Mouse (Mus musculus) C2C12 (cell line): Measurements from ENCODE around the gene Nob1. TPM values are rescaled to one million over a fixed set of nuclear protein-coding genes. Genes with fewer than 3 reads are reported as not detected.

ENCODE experiments used
- H3K27me3 ChIP-seq: one replicate; pipeline ENCODE4 v1.6.1; 2011; ENCODE audit not compliant: control insufficient read depth, insufficient read depth, insufficient read length
- H3K36me3 ChIP-seq: one replicate; pipeline ENCODE4 v1.6.1; 2011; ENCODE audit not compliant: control insufficient read depth, insufficient read depth
- H3K4me3 ChIP-seq: one replicate; pipeline ENCODE4 v1.5.1; 2011; ENCODE audit warnings: mild to moderate bottlenecking, control low read depth; ENCODE audit not compliant: poor library complexity, insufficient read depth, severe bottlenecking
- H3K79me2 ChIP-seq: one replicate; pipeline ENCODE4 v1.6.1; 2011; ENCODE audit not compliant: control insufficient read depth, insufficient read depth
- H3K79me3 ChIP-seq: one replicate; pipeline ENCODE4 v1.6.1; 2011; ENCODE audit warnings: low read depth, control low read depth
- H3ac ChIP-seq: one replicate; pipeline ENCODE3; 2011; ENCODE audit warnings: low read depth; ENCODE audit not compliant: control insufficient read depth, insufficient read length
- CEBPB ChIP-seq: IDR thresholded peaks from one replicate; pipeline ENCODE4 v1.6.1; 2011; ENCODE audit warnings: low read depth, mild to moderate bottlenecking, control low read depth, moderate library complexity
- CTCF ChIP-seq: IDR thresholded peaks from one replicate; pipeline ENCODE4 v1.5.1; 2011; ENCODE audit not compliant: control insufficient read depth, insufficient read depth, insufficient read length
- FOSL1 ChIP-seq: IDR thresholded peaks from one replicate; pipeline ENCODE4 v1.8.0; 2011; ENCODE audit warnings: mild to moderate bottlenecking, low read length; ENCODE audit not compliant: poor library complexity, insufficient read depth, severe bottlenecking
- MAX ChIP-seq: IDR thresholded peaks from one replicate; pipeline ENCODE4 v1.6.1; 2011; ENCODE audit warnings: mild to moderate bottlenecking, control low read depth
- MYOD1 ChIP-seq: IDR thresholded peaks from one replicate; pipeline ENCODE4 v1.6.1; 2011; ENCODE audit warnings: low read depth; ENCODE audit not compliant: control insufficient read depth, insufficient read length
- MYOG ChIP-seq: IDR thresholded peaks from one replicate; pipeline ENCODE4 v1.6.1; 2011; ENCODE audit not compliant: control insufficient read depth, insufficient read length; ENCODE audit errors: extremely low read depth
- USF1 ChIP-seq: IDR thresholded peaks from one replicate; pipeline ENCODE4 v1.6.1; 2011; ENCODE audit warnings: low read depth, mild to moderate bottlenecking, control low read depth, moderate library complexity
- polyA plus RNA-seq: library from polyadenylated mRNA; unstranded; fragments of >200 nt; fragmentation: generic; extraction: Trizol; gene quantifications from one replicate; pipeline ENCODE4 v1.2.1, GENCODE M21; 2012; ENCODE audit warnings: missing spikeins

Gene Nob1
- polyA plus RNA-seq, 1 experiment, result 94.5 TPM

DNA sequence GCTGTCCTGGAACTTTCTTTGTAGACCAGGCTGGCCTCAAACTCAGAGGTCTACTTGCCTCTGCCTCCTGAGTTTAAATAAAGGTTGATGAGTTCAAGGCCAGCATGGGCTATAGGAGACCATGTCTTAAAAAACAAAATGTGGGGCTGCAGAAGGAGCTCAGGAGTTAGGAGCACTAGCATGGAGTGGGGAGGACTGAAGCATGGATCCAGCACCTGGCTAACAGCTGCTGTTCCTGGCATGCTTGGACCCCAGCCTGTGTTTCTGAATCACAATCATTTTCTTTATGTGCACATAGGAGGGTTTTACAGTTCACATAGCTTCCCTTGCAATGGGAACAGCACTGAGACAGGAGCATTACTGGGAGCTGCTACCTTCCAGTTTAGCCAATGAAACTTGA lies 22.9 kb upstream of the Nob1 start:
- no peak for TF ChIP-seq FOSL1
- no peak for TF ChIP-seq MAX
- TF ChIP-seq CEBPB, result no peak
- TF ChIP-seq MYOG, result no peak
- no peak for TF ChIP-seq CTCF
- TF ChIP-seq USF1, result no peak
- TF ChIP-seq MYOD1, result no peak
- no peak overlapping the region for H3ac ChIP-seq

DNA sequence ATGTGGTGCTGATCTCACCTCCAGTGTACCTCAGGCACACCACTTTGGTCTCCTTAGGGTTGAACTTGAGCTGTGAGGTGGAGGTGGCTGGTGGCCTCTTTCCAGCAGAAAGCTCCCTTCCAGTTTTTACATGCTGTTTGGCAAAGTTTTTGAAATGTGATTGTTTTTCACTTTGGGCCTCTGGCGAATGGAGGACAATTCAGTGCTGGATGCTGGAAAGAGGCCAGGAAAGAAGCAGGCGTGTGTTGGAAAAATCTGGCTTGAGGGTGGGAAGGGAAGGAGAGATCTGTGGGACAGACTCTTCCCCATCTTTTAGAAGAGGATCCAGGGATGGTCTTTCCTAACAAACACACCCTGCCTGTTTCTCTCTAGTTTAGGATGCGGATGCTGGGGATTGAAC lies 19.8 kb upstream of the Nob1 start:
- Histone ChIP-seq H3K4me3 (no peak overlapping the region), H3K79me3 (no peaks in the 10 kb centered on the region), H3ac (no peak overlapping the region), H3K79me2 (peaks cover 21% of the 10 kb centered on the region), H3K36me3 (no peaks in the 10 kb centered on the region), H3K27me3 (no peaks in the 10 kb centered on the region)
- no peak for TF ChIP-seq MYOD1
- TF ChIP-seq USF1, result no peak
- no peak for TF ChIP-seq MYOG
- no peak for TF ChIP-seq FOSL1
- TF ChIP-seq MAX, result no peak
- TF ChIP-seq CTCF, result no peak
- no peak for TF ChIP-seq CEBPB

More for the DNA sequence above, 22.9 kb upstream of the Nob1 start:
- H3K79me3 ChIP-seq, result peaks cover 1% of the 10 kb centered on the region
- H3K4me3 ChIP-seq, result no peak overlapping the region
- no peaks in the 10 kb centered on the region for H3K27me3 ChIP-seq
- peaks cover 18% of the 10 kb centered on the region for H3K79me2 ChIP-seq
- H3K36me3 ChIP-seq, result no peaks in the 10 kb centered on the region

DNA sequence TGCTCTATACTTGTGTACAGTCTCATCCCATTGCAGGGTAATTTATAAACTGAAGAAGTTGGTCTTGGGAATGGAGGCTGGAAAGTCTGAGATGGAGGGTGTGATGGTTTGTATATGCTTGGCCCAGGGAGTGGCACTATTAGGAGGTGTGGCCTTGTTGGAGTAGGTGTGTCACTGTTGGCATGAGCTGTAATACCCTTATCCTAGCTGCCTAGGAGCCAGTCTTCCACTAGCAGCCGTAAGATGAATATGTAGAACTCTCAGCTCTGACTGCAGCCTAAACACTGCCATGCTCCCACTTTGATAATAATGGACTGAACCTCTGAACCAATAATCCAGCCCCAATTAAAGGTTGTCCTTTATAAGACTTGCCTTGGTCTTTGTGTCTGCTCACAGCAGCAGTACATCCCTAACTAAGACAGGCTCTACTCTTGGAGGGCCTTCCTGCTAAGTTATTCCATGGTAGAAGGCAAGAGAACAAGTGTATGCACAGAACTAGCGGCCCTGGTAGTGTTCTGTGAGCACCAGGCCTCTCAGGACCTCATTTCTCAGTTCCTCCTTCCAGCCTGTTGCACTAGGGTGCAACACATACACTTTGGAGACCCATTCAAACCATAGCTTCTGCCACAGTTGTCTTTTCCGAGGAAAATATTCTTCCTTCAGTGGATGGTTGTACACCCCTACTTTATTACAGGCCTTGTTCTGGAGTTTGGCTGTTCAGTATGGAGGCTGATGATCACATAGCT lies 15.2 kb upstream of the Nob1 start:
- H3K79me3 ChIP-seq, result no peaks in the 10 kb centered on the region
- no peaks in the 10 kb centered on the region for H3K36me3 ChIP-seq
- H3K27me3 ChIP-seq, result no peaks in the 10 kb centered on the region
- H3K4me3 ChIP-seq, result no peak overlapping the region
- TF ChIP-seq USF1, result no peak
- no peak for TF ChIP-seq MAX
- no peak for TF ChIP-seq MYOG
- TF ChIP-seq MYOD1, result no peak
- no peak for TF ChIP-seq CTCF
- TF ChIP-seq CEBPB, result no peak
- TF ChIP-seq FOSL1, result no peak
- H3ac ChIP-seq, result no peak overlapping the region
- H3K79me2 ChIP-seq, result peaks cover 45% of the 10 kb centered on the region

DNA sequence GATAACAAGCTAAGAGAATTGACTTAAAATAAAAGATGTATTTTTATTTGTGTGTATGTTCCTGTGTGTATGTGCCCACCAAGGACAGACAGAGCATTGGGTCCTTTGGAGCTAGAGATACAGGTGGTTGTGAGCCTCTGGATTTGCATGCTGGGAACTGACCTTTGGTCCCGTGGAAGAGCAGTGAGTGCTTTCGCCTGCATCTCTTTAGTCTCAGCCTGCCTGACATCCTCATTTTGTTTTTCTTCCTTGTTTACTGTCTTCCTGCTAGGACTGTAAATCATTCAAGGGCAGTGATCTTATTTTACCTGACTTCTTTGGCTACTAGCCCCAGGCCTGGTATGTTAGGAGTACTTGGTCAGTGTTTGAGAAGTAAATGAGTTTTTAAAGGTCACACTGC lies 12.9 kb upstream of the Nob1 start:
- no peak for TF ChIP-seq CTCF
- no peak for TF ChIP-seq FOSL1
- no peak for TF ChIP-seq MAX
- TF ChIP-seq MYOD1, result no peak
- TF ChIP-seq CEBPB, result no peak
- no peak for TF ChIP-seq MYOG
- TF ChIP-seq USF1, result no peak
- Histone ChIP-seq H3K27me3 (no peaks in the 10 kb centered on the region), H3K4me3 (no peak overlapping the region), H3K79me3 (no peaks in the 10 kb centered on the region), H3K36me3 (no peaks in the 10 kb centered on the region), H3ac (no peak overlapping the region), H3K79me2 (peaks cover 34% of the 10 kb centered on the region)

DNA sequence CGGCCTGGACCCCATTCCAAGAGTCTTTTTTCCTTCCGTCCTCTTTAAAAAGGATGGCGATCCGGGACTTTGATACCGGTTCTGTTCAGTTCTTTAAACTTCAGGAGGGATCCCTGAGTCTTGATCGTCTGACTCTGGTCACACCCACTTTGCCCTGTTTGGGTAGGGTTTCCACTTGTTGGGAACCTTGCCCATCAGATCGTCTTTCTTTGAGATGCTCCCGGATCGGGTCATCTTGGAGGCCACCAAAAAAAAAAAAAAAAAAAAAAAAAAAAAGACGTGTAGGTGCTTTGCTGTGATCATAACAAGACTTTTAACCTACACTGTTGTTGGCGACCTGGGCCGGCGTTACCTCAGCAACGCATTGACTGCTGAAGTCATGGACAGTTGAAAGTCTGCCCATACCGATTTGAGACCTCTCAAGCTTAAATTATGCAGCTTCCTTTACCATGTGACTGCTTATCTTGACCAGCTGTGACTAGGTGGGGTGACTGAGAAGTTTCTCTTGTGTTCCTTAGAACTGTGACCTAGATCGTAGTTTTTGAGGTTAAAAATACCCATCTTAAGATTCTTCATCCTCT lies 12.1 kb upstream of the Nob1 start:
- no peaks in the 10 kb centered on the region for H3K27me3 ChIP-seq
- peak overlapping the region; percentile 67 for H3K4me3 ChIP-seq
- no peaks in the 10 kb centered on the region for H3K36me3 ChIP-seq
- H3K79me3 ChIP-seq, result no peaks in the 10 kb centered on the region
- peak overlapping the region; percentile 92 for H3ac ChIP-seq
- no peak for TF ChIP-seq CEBPB
- TF ChIP-seq USF1, result peak; percentile 27
- H3K79me2 ChIP-seq, result peaks cover 34% of the 10 kb centered on the region

DNA sequence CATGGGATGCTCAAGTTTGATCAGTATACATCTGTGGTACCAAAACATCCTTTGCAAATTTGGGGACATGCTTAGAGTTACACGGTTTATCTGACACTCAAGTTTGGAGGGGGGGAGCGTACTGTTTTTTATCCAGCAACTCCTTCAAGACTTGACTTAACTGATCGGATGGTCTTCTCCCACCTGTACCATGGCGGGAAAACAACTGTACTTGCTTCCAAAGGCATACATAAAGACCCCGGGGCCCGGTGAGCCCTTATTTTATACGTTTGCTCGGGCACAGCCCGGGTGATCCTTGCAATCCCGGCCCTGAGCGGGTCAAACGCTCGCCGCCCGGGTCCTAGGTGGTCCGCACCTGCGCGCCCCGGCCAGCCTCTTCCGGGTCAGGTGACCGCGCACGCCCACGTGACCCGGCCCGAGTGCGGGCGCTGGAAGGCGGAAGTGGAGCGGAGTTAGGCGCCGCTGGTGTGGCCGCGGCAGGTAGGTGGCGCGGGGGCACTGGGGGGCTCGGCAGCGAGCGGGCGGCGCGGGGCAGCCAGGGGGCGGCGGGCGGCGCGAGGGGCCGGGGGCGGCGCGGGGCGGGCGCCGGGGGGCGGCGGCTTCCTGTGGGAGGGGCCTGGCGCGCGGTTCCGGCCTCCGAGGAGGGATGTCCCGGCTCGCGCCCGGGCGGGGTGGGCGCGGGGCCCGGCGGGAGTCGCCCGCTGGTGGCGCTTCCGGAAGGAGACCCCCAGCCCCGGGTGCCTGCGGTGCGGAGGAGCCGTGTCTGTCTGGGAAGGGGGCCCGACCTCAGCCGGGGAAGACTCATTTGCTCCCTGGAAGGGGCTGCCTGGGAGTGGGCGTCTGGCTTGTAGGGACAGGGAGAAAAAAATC lies 11.3 kb upstream of the Nob1 start, which contains the start of gene Wwp2:
Wwp2 (plus strand) TSS at position 404 of the 870 bp plus-strand sequence.
- Histone ChIP-seq H3K36me3 (no peaks in the 10 kb centered on the region), H3K27me3 (no peaks in the 10 kb centered on the region), H3K4me3 (peak within 1 kb of the TSS; percentile 67), H3K79me3 (no peaks in the 10 kb centered on the region), H3K79me2 (peaks cover 34% of the 10 kb centered on the region), H3ac (peak within 1 kb of the TSS; percentile 92)
- TF ChIP-seq USF1 (peak; percentile 92), FOSL1 (no peak)
